ENCODE assay signal across 27 mouse cellular contexts in the genomic region with DNA sequence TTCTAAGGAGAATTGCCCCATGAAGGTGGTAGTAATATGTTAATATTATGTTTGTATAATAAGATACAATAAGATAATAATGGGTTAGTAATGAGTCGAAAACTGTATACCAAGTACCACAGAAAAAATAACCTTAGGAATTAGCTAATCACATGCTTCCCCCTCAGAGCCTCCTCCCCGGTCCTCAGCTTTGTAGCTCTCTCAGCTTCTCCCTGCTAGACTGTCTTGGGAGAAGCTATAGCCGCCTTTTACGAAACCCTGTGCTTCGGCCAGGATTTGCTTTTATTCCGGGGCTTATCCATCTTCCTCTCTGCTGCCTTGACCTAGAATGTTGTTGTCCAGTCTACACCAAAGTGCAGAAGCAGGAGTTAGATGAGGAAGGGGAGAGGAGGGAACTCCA.
DNase-seq lines count a peak whose midpoint lies in the region; ATAC-seq and TF ChIP-seq lines count a peak whose summit lies in the region.
"Had no signal": no experiment of that assay in that cellular context is flagged by ENCODE, and none has a peak within 500 bp of the region (broad histone marks: within the 10 kb centered on the region; RNA-seq: fewer than 3 reads in every experiment).

No protein-coding gene starts in this region.

- no peaks in the 10 kb centered on the region for H3K36me3 ChIP-seq in forebrain, embryonic 11.5 days (ENCODE audit: control insufficient read depth, insufficient read depth, low read length)
- no peaks in the 10 kb centered on the region for H3K36me3 ChIP-seq in forebrain, postnatal 0 days (ENCODE audit: insufficient read depth)
- H3K36me3 ChIP-seq in hindbrain, embryonic 10.5 days, result no peaks in the 10 kb centered on the region
- no peaks in the 10 kb centered on the region for H3K36me3 ChIP-seq in hindbrain, embryonic 13.5 days
- H3K36me3 ChIP-seq in forebrain, embryonic 13.5 days (ENCODE audit: poor library complexity, severe bottlenecking), result no peaks in the 10 kb centered on the region
- no peaks in the 10 kb centered on the region for H3K36me3 ChIP-seq in lung, postnatal 0 days (ENCODE audit: insufficient read depth, low read length)
- H3K36me3 ChIP-seq: G1E; heart, embryonic 10.5 days; heart, embryonic 13.5 days had no signal

- DNase-seq in forebrain, embryonic 11.5 days (ENCODE audit: low spot score), result no peak
- no peak for DNase-seq in forebrain, postnatal 0 days
- no peak for DNase-seq in hindbrain, embryonic 10.5 days (ENCODE audit: low spot score)
- DNase-seq in brain, embryonic 14.5 days (ENCODE audit: low read depth), result peak; percentile 31
- no peak for DNase-seq in lung, postnatal 0 days (ENCODE audit: low spot score)
- DNase-seq: adrenal gland, adult 2 months; adrenal gland, postnatal 14 days; B cell, adult 2 months; cerebellum, adult 11-12 months; cerebellum, adult 8-10 months; cerebellum, postnatal 10 days; cerebellum, postnatal 36 days; embryo, embryonic 11 days; gastrocnemius, postnatal 25 days; heart, adult 2 months; heart, postnatal 14 days; kidney, adult 18-20 months had no signal

- H3K9me3 ChIP-seq in forebrain, embryonic 11.5 days (ENCODE audit: control insufficient read depth, low read length), result no peaks in the 10 kb centered on the region
- no peaks in the 10 kb centered on the region for H3K9me3 ChIP-seq in forebrain, postnatal 0 days (ENCODE audit: low read length)
- H3K9me3 ChIP-seq in hindbrain, embryonic 10.5 days, result no peaks in the 10 kb centered on the region
- H3K9me3 ChIP-seq in hindbrain, embryonic 13.5 days, result no peaks in the 10 kb centered on the region
- no peaks in the 10 kb centered on the region for H3K9me3 ChIP-seq in forebrain, embryonic 13.5 days (replicated peaks)
- H3K9me3 ChIP-seq in lung, postnatal 0 days (ENCODE audit: low read length), result no peaks in the 10 kb centered on the region
- H3K9me3 ChIP-seq: heart, embryonic 10.5 days; heart, embryonic 13.5 days had no signal

- peak overlapping the region; percentile 27; the same call in 1 of the 2 replicates for H3K27ac ChIP-seq in forebrain, embryonic 11.5 days (ENCODE audit: low read depth, low read length)
- no peak overlapping the region for H3K27ac ChIP-seq in forebrain, postnatal 0 days (ENCODE audit: low read depth, low read length)
- peak overlapping the region; percentile 19; the same call in 1 of the 2 replicates for H3K27ac ChIP-seq in hindbrain, embryonic 10.5 days
- no peak overlapping the region for H3K27ac ChIP-seq in hindbrain, embryonic 13.5 days
- H3K27ac ChIP-seq in forebrain, embryonic 13.5 days, result 0 out of 2 replicates have a peak overlapping the region, but pooled peaks have one; percentile 10
- H3K27ac ChIP-seq in lung, postnatal 0 days (ENCODE audit: low read length), result no peak overlapping the region
- H3K27ac ChIP-seq: heart, adult 2 months; heart, embryonic 10.5 days; heart, embryonic 13.5 days; hindbrain, embryonic 14.5 days; hindbrain, postnatal 0 days had no signal

- no peak overlapping the region for H3K4me3 ChIP-seq in forebrain, embryonic 11.5 days (ENCODE audit: low read depth, low read length)
- H3K4me3 ChIP-seq in forebrain, postnatal 0 days (ENCODE audit: low read depth, low read length), result no peak overlapping the region
- no peak overlapping the region for H3K4me3 ChIP-seq in hindbrain, embryonic 10.5 days
- no peak overlapping the region for H3K4me3 ChIP-seq in hindbrain, embryonic 13.5 days
- no peak overlapping the region for H3K4me3 ChIP-seq in forebrain, embryonic 13.5 days
- H3K4me3 ChIP-seq in lung, postnatal 0 days (ENCODE audit: low read depth, low read length), result no peak overlapping the region
- H3K4me3 ChIP-seq: heart, adult 2 months; heart, embryonic 10.5 days; heart, embryonic 13.5 days had no signal

- H3K4me1 ChIP-seq in forebrain, embryonic 11.5 days (replicated peaks; ENCODE audit: control insufficient read depth, insufficient read depth, low read length), result peaks cover 3% of the 10 kb centered on the region
- H3K4me1 ChIP-seq in forebrain, postnatal 0 days (ENCODE audit: insufficient read depth), result no peaks in the 10 kb centered on the region
- peaks cover 18% of the 10 kb centered on the region for H3K4me1 ChIP-seq in hindbrain, embryonic 10.5 days (replicated peaks)
- 0 out of 2 replicates have a peak, but pooled peaks cover 4% of the 10 kb centered on the region for H3K4me1 ChIP-seq in hindbrain, embryonic 13.5 days (replicated peaks)
- H3K4me1 ChIP-seq in forebrain, embryonic 13.5 days, result peaks cover 19% of the 10 kb centered on the region
- no peaks in the 10 kb centered on the region for H3K4me1 ChIP-seq in lung, postnatal 0 days (ENCODE audit: insufficient read depth, low read depth, low read length)
- H3K4me1 ChIP-seq: heart, embryonic 10.5 days; heart, embryonic 13.5 days had no signal

- peak; percentile 57 for ATAC-seq in forebrain, embryonic 11.5 days (replicated peaks; ENCODE audit: low FRiP score)
- ATAC-seq in forebrain, postnatal 0 days, result no peak
- ATAC-seq in hindbrain, embryonic 13.5 days (ENCODE audit: low FRiP score), result no peak
- ATAC-seq in forebrain, embryonic 13.5 days, result peak; percentile 43; the same call in 1 of the 2 replicates
- no peak for ATAC-seq in lung, postnatal 0 days
- ATAC-seq: hindbrain, postnatal 0 days; inflammation-experienced regulatory T-cells, adult 6 months; intestine, embryonic 16.5 days had no signal

- no peak for TF ChIP-seq POLR2A in brain, embryonic 14.5 days (IDR thresholded peaks at IDR 0.05; ENCODE audit: borderline replicate concordance, extremely low read depth, insufficient read depth, insufficient read length, poor library complexity, severe bottlenecking)

- no peak overlapping the region for H3K9ac ChIP-seq in forebrain, embryonic 11.5 days (ENCODE audit: low read length)
- H3K9ac ChIP-seq in forebrain, postnatal 0 days, result no peak overlapping the region
- H3K9ac ChIP-seq in hindbrain, embryonic 13.5 days, result no peak overlapping the region
- no peak overlapping the region for H3K9ac ChIP-seq in forebrain, embryonic 13.5 days
- no peak overlapping the region for H3K9ac ChIP-seq in lung, postnatal 0 days (replicated peaks; ENCODE audit: low read depth)
- H3K9ac ChIP-seq: heart, embryonic 13.5 days; hindbrain, embryonic 14.5 days had no signal

- H3K4me2 ChIP-seq in forebrain, embryonic 11.5 days (ENCODE audit: low read depth, low read length, severe bottlenecking), result no peak overlapping the region
- no peak overlapping the region for H3K4me2 ChIP-seq in forebrain, postnatal 0 days (ENCODE audit: low read depth)
- H3K4me2 ChIP-seq in hindbrain, embryonic 13.5 days, result no peak overlapping the region
- no peak overlapping the region; the same call in 1 of the 2 replicates for H3K4me2 ChIP-seq in forebrain, embryonic 13.5 days
- no peak overlapping the region for H3K4me2 ChIP-seq in lung, postnatal 0 days (replicated peaks; ENCODE audit: low read depth, low read length)
- H3K4me2 ChIP-seq: heart, embryonic 13.5 days; hindbrain, embryonic 14.5 days had no signal

- WGBS in forebrain, embryonic 11.5 days, result 44% methylated on average over 6 of the region's 6 CpGs
- WGBS in forebrain, postnatal 0 days, result 29% methylated on average over 6 of the region's 6 CpGs
- WGBS in hindbrain, embryonic 10.5 days, result 82% methylated on average over 6 of the region's 6 CpGs
- WGBS in hindbrain, embryonic 13.5 days, result 68% methylated on average over 6 of the region's 6 CpGs
- WGBS in forebrain, embryonic 13.5 days, result 30% methylated on average over 6 of the region's 6 CpGs
- WGBS in lung, postnatal 0 days, result 84% methylated on average over 6 of the region's 6 CpGs

- no peak for TF ChIP-seq EP300 in lung, postnatal 0 days (IDR thresholded peaks at IDR 0.05)

- no peaks in the 10 kb centered on the region; the same call in 1 of the 2 replicates for H3K27me3 ChIP-seq in forebrain, embryonic 11.5 days (ENCODE audit: control insufficient read depth, insufficient read depth, low read length)
- H3K27me3 ChIP-seq in forebrain, postnatal 0 days (ENCODE audit: insufficient read depth, low read length), result no peaks in the 10 kb centered on the region; the same call in 1 of the 2 replicates
- H3K27me3 ChIP-seq in hindbrain, embryonic 10.5 days (ENCODE audit: insufficient read depth, poor library complexity, severe bottlenecking), result no peaks in the 10 kb centered on the region
- no peaks in the 10 kb centered on the region for H3K27me3 ChIP-seq in hindbrain, embryonic 13.5 days
- peaks cover 12% of the 10 kb centered on the region for H3K27me3 ChIP-seq in forebrain, embryonic 13.5 days
- no peaks in the 10 kb centered on the region for H3K27me3 ChIP-seq in lung, postnatal 0 days (replicated peaks; ENCODE audit: insufficient read depth, low read length)
- H3K27me3 ChIP-seq: CH12.LX; heart, embryonic 13.5 days had no signal

- no peak for TF ChIP-seq CTCF in forebrain, postnatal 0 days (IDR thresholded peaks at IDR 0.05; ENCODE audit: low read depth)
- TF ChIP-seq CTCF in brain, embryonic 14.5 days (IDR thresholded peaks at IDR 0.05; ENCODE audit: borderline replicate concordance, extremely low read depth, insufficient read depth, insufficient read length), result no peak
- no peak for TF ChIP-seq CTCF in lung, postnatal 0 days (IDR thresholded peaks at IDR 0.05)

Comparison
In these comparisons a context has a peak if more than half of its experiments do, and no peak if none do; other contexts are left out.
1. ATAC-seq: peak in forebrain, embryonic 11.5 days (single experiment) and forebrain, embryonic 13.5 days (single experiment); none in forebrain, postnatal 0 days (single experiment), hindbrain, embryonic 13.5 days (single experiment) and lung, postnatal 0 days (single experiment).
2. H3K27ac ChIP-seq: peak in forebrain, embryonic 11.5 days (single experiment), hindbrain, embryonic 10.5 days (single experiment) and forebrain, embryonic 13.5 days (single experiment); none in forebrain, postnatal 0 days (single experiment), hindbrain, embryonic 13.5 days (single experiment) and lung, postnatal 0 days (single experiment).